Mouse (Mus musculus): ENCODE results near the gene E4f1. TPM values are rescaled to one million over a fixed set of nuclear protein-coding genes. Genes with fewer than 3 reads are reported as not detected.
A peak's percentile ranks its signal among the peaks of the same experiment; 100 is the strongest.

E4f1 gene
- total RNA-seq, 2 experiments from 2014 or later, result 30.4 to 33.2 TPM

DNA sequence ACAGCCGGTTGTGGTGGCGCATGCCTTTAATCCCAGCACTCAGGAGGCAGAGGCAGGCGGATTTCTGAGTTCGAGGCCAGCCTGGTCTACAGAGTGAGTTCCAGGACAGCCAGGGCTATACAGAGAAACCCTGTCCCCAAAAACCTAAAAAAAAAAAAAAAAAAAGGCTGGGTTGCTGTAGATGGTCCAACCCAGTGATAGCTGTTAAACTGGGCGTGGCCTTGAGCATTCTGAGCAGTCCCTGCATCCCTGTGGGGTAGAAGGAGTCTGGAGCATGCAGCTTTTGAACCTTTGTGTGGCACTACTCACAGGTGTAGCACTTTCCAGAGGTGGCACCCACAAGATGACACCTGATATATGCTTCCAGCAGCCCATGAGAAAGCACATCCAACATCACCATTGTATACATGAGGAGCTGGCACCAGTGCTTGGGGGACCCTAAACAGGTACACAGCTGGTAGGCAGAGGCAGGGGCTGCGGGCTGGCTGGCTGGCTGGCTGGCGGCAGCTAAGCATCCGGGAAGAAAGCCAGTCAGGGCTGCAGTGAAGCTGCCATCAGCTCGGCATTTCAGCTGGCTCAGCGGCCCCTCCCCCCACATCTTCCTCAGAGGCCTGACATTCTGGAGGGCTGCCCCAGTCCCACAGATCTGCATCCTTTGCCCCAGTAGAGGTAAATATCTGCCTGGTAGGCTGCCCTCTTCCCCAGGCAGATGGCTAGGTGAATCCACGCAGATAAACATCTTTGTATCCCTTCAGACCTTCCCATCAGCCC, 15.2 kb upstream of the E4f1 start:
- peak in 1 of 2 experiments; percentile 61 for DNase-seq (ENCODE audit: low spot score in 2 of 2)
- intact Hi-C loops (cut with DNase I), result no loop called here

DNA sequence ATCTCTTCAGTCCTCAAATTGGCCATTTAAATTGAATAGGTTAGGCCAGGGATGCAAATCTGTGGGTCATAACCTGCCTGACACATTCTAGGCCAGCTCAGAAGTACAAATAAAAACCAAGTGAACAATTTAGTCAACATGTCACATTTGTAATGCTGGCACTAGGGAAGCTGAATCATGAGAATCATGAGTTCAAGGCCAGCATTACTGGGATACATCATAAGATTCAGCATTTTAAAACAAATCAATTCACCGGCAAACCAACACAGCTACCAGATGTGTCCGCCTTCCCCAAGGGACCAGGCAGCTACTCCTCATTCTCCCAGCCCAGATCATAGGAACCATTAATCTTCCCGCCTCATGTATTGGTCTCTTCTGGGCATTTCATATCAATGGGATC, 13.4 kb upstream of the E4f1 start:
- DNase-seq (ENCODE audit: low spot score in 2 of 2), result no peak
- intact Hi-C loops (cut with DNase I), result no loop called here

DNA sequence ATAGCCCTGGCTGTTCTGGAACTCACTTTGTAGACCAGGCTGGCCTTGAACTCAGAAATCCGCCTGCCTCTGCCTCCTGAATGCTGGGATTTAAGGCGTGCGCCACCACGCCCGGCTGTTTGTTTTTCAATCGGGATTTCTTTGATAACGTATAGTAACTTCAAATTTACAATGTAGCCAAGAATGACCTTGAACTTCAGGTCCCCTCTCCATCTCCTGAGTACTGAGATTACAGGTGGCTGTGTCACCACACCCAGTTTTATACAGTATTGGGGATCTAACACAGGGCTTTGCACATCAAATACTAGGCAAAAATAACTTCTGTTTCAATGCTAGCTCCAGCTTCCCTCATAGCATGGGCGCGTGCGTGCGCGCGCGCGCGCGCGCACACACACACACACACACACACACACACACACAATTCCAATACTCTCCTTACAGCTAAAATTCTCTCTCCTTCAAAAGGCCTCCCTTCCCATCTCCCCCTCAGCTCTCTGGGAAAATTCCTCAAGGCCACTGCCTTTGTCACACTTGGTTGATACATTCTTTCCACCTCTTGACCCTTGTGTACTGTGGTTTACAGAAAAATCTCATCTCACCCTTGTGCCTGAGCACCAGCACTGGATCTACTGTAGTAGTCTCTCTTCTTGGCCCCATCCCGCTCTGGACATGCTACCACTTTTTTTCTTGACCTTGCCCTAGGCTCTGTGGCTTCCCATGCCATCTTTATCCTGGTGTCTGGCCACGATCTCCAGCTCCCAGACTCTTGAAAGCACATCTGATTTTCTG, 11.1 kb upstream of the E4f1 start:
- intact Hi-C loops (cut with DNase I), result no loop called here
- DNase-seq (ENCODE audit: low spot score in 2 of 2), result no peak

DNA sequence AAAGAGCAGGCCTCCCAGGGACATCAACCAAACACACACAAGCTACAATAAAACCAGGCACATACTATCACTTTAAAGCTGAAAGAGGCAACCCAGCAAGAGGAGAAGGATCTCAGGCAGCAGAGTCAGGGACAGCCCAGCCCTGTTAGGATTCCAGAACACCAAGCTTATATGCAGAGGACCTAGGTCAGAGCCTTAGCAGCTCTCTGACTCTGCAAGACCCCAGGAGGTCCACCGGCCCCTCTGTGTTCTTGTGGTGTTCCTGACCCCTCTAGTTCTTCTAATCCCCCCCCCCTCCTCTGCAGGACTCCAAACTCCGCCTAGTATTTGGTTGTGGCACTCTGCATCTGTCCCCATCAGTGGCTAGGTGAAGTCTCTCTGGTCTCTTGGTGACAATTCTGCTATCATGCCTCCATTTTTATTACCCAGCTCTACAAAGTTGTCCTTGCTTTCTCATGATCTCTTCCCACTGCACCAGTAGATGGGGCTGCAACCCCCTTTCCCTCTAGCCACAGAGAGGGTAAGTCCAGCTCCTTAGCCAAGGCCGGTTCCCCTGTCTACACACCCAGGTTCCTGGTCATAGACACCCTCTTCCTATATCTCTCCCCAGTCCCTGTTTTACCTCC, 10.2 kb upstream of the E4f1 start:
- intact Hi-C loops (cut with DNase I), result no loop called here
- no peak for DNase-seq (ENCODE audit: low spot score in 2 of 2)

DNA sequence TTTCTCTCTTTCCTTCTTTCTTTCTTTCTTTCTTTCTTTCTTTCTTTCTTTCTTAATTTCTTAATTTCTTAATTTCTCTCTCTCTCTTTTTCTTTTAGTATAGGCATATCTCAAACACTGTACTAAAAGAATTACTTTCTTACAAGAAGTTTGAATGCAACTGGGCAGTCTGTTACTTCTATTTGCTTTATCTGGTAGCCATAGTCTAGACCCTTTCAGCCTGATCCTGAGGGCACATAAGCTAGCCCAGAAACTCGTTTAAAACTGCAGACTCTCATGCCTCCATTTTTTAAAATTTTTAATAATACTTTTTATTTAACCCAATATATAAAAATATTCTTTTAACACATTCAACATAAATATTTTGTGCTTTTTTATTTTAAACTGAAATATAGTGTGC, 9.3 kb upstream of the E4f1 start:
- intact Hi-C loops (cut with DNase I), result loop anchor here (2.0 to 5.0 kb wide), 3 partner anchors 33 to 198 kb away; partner anchors contain the start of gene Traf7
- DNase-seq (ENCODE audit: low spot score in 2 of 2), result no peak

DNA sequence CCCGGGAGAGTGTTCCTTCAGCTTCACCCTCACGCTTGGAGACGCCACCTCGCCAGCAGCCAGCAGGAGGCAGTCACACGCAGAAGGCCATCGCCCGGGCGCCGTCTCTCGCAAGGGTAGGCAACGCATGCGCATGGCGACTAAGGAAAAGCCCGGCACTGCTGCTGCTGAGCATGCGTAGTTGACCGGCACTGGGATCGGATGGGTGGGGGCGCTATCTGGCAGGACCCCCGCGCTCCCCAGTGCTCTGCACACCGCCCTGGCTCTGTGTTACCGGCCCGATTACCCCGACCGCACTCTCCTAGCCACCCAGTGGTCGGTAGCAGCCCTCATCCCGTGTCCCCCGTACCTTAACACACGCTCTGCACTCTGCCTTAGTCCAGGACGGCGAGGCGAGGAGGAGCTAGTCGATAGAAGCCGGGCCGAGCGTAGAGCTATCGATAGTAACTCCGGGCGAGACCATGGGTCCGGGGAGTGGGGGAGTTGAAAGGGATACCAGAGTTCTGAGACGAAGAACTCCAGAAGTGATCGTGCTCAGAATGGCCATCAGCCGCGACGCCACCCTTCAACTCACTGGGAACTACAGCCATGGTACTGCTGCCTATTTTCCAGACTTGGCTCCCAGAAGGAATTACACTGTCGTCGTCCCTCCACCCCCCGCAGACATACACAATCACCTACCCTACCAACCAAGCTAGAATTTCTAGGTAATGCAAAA, 8.7 kb upstream of the E4f1 start, which contains the start of gene Mlst8:
TSS of gene Mlst8 (minus strand) at position 416 of the 718 bp plus-strand sequence.
- peak; percentile 98 for DNase-seq (ENCODE audit: low spot score in 2 of 2)
- intact Hi-C loops (cut with DNase I), result loop anchor here (2.0 to 5.0 kb wide), 3 partner anchors 34 to 198 kb away; partner anchors contain the start of gene Traf7

DNA sequence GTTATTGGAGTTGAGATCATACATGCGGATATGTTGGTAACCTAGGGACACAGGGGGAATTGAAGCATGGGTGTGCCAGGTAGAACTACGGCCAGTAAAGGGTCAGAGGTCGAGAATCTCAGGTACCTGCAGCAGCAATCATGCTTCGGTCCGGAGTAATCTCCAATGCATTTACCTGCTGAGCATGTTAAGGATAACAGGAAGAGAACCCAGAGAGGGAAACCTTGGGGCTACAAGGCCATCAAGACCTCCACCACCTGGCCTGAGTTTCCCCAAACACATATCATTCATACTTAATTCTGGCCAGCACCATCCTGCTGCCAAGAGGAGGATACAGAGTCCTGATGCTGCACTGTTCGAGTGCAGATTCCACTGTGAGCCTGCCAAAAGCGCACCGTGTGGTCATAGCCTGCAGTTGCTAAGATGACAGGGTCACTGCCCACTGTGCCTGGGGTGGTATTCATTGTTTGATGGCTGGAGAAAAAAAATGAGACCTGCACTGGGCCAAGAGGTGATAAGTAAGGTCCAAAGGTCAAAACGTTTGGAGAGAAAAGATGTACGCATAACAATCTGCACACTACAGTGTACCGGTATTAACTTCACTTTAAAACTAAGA, 8.0 kb upstream of the E4f1 start:
- intact Hi-C loops (cut with DNase I), result loop anchor here (2.0 to 5.0 kb wide), 3 partner anchors 35 to 199 kb away; partner anchors contain the start of gene Traf7
- DNase-seq (ENCODE audit: low spot score in 2 of 2), result no peak

DNA sequence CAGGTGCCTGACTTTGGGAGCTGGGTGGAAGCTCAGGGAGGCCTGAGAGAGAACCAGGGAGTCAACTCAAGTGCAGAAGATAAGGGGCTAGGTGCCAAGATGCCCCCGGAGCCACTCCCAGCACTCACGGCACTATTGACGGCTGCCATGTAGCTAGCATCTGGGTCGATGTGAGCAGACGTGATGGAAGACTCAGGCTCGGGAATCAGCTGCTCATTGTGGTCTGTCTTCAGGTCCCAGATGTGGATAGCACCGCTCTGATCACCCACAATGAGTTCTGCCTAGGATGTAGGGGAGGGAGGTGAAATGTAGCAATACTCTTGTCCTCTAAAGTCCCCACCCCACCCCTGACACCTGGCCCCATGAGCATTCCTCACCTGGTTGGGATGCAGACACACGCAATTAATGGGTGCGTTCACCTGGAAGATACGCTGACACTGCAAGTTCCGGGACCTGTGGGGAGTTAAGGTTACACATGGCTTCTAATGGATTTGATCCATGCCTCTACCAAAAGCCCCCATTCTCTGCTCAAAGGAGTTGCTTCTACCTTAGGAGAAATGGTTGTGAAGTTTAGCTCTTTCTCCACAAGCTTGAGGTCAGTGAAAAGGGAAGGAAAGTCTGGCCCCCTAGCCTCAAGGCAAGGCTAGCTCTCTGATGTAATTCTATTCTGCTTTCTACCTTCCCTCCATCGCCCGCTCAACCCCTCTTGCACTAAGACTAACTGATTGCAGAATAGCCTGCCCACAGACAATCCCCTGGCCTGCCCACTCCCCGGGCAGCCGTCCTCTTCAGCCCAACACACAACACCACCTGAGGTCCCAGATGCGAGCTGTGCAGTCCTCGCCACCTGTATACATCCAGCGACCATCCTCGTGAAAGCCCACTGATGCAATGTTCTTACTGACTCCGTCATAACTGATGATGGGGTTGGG, 7.2 kb upstream of the E4f1 start:
- intact Hi-C loops (cut with DNase I), result loop anchor here (5.0 kb wide), 2 partner anchors 50 to 200 kb away; partner anchors contain the start of gene Traf7

DNA sequence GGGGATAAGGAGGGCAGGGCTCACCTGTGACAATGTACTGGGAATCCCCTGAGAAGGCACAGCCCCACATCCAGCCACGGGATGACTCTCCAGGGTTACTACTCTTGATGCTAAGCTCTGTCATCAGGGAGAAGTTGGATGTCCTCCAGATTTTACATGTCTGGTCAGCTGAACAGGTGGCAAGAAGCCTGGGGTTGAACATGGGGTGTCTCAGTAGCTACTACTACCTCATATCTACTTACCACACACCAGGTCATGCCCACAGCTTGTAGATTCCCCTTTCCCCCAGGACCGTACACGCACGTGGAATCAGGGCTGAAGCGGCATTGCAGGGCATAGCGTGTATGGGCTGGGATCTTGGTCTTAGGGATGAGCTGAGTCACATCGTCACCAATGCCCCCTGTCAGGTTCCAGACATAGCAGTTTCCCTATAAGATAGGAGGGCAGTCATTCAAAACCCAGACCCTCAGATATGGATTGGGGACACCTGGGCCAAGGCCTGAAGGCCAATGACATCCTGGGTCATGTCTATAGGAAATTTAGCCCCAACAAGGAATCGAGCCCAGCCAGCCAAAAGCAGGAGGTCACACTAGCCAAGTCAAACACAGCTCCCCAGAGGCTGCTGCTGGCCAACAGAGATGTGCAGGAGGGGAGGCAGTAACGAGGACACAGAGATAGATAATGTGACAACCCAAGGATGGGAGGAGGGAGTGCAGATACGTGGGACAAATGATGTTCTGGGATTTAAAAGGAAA, 6.1 kb upstream of the E4f1 start:
- intact Hi-C loops (cut with DNase I), result loop anchor here (5.0 kb wide), 2 partner anchors 51 to 201 kb away; partner anchors contain the start of gene Traf7
- no peak for DNase-seq (ENCODE audit: low spot score in 2 of 2)

More for the DNA sequence above, 7.2 kb upstream of the E4f1 start:
- no peak for DNase-seq (ENCODE audit: low spot score in 2 of 2)

DNA sequence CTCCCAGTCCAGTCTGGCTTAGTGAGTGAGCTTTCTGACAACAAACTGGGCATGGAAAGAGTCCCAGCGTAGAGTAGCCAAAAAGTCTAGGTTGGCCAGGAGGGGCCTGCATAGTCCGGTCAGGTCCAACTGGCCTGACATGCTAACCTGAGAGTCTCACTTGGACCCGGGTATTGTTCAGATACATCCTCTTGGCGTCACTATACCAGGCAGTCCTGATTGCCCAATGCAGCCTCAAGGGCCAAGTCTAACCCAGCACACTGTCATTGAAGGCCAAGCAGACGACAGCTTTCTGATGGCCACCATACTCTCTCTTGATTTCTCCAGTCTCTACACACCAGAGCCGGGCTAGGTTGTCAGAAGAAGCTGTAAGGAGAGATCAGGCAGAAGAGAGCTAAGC, 5.5 kb upstream of the E4f1 start:
- DNase-seq (ENCODE audit: low spot score in 2 of 2), result no peak
- intact Hi-C loops (cut with DNase I), result loop anchor here (5.0 kb wide), 2 partner anchors 52 to 202 kb away; partner anchors contain the start of gene Traf7

DNA sequence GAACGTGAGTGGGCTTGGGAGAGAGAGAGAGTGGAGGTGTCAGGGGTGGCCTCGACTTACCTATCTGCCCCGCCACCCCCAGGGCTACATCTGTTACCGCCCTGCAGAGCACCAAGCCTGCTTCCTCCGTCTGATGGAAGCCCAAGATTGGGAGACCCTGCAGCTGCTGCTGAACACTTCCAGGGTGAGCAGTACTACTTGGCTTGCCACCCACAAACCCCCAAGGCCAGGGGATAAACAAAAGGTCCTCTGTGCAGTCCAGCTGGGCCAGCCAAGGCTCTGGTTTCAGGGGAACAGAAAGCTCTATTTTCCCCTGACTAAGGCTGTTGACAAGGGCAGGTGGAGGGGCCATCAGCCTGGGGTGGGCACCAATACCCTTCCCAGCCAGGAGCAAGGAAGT, 4.4 kb upstream of the E4f1 start:
- DNase-seq (ENCODE audit: low spot score in 2 of 2), result peak in 1 of 2 experiments; percentile 71

DNA sequence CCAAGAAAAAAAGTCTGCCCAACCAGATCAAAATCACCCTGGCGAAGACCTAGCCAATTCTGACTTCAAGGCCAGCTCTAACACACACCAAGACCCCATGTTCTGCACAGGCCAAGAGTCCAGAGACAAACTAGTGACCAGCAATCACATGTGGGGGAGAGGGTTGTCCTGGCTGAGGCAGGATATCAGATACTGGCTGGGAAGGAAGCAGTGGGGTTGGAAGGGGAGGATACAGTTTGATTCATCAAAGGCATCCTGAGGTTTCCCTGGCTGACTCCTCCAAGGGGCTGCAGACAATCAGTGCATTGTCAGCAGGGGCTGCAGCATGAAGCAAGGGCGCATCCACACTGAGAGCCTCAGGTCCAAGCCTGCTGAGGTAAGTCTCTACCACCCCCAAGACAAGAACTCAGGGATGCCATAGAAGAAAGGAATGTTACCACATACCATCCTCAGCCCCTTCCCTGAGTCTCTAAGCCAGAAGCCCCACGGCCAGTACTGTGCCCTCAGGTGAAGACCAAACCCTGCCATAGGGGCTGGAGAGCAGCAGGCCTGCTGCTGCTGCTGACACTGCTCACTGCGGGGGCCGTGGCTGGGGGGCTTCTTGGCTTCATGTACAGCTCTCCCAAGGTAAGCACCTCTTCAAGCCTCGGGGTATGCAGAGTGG, 3.6 kb upstream of the E4f1 start, which contains the start of gene Bricd5:
TSS of gene Bricd5 (plus strand) at position 273 of the 664 bp plus-strand sequence.
- intact Hi-C loops (cut with DNase I), result no loop called here
- no peak for DNase-seq (ENCODE audit: low spot score in 2 of 2)

More for the DNA sequence above, 4.4 kb upstream of the E4f1 start:
- intact Hi-C loops (cut with DNase I), result no loop called here

DNA sequence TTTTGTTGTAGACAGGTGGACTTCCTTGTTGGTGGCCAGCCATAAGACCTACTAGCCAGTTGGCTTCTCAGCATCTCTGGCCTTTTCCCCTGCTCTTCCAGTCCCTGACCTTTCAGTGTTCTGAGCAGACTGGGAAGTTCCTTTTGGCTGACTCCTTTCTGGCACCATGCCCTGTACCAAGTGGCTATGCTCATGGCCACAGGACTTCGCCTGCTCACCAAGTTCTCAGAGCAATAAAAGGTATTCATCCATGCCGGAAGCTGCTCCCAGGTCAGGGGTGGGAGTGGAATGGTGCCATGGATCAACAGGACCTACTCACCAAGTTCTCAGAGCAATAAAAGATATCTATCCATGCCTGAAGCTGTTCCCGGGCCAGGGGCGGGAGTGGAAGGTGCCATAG, 2.4 kb upstream of the E4f1 start:
- intact Hi-C loops (cut with DNase I), result no loop called here
- DNase-seq (ENCODE audit: low spot score in 2 of 2), result no peak

DNA sequence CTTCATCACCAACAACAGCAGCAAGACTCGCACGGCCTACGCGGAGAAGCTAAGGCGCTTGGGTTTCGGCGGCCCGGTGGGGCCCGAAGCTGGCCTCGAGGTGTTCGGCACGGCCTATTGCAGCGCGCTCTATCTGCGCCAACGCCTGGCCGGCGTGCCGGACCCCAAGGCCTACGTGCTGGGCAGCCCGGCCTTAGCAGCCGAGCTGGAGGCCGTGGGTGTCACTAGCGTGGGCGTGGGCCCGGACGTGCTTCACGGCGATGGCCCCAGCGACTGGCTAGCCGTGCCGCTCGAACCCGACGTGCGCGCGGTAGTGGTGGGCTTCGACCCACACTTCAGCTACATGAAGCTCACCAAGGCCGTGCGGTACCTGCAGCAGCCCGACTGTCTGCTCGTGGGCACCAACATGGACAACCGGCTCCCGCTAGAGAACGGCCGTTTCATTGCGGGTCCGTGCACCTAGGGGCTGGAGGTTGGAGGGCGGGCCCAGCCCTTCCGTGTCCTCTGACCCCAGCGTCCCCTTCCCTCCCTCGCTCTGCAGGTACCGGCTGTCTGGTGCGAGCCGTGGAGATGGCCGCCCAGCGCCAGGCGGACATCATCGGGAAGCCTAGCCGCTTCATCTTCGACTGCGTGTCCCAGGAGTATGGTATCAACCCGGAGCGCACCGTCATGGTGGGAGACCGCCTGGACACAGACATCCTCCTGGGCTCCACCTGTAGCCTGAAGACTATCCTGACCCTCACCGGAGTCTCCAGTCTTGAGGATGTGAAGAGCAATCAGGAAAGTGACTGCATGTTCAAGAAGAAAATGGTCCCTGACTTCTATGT, 801 bp upstream of the E4f1 start:
- peak; percentile 52 to 63 for DNase-seq (ENCODE audit: low spot score in 2 of 2)
- intact Hi-C loops (cut with DNase I), result loop anchor here (2.0 kb wide), 1 partner anchor 36 kb away; no protein-coding TSS in a partner anchor

DNA sequence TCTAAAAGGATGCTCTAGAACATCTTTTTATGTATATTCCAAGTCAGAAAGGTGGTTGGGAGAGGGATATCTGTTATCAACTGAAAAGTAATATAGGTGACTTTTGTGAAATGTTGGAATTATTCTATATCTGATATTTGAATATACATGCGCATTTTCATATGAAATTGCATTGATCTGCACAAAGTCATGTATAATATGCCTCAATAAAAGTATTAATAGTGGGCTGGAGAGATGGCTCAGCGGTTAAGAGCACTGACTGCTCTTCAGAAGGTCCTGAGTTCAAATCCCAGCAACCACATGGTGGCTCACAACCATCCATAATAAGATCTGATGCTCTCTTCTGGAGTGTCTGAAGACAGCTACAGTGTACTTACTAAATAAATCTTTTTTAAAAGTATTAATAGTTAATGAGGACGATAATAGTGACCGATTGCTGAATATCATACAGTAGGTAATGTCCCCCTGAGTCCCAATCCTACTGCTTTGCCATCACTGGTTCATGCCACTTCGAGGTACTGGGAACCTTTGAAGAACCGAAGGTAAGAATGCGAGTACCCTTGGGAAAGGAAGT, 690 bp downstream of the E4f1 start:
- intact Hi-C loops (cut with DNase I), result no loop called here
- no peak for DNase-seq (ENCODE audit: low spot score in 2 of 2)
